Mouse (Mus musculus) embryonic facial prominence, embryonic 13.5 days (tissue): Measurements from ENCODE around the gene Ifitm3. TPM values are rescaled to one million over a fixed set of nuclear protein-coding genes. Genes with fewer than 3 reads are reported as not detected.
"Not testable (repeated sequence)": the region's sequence is repeated elsewhere in the genome, so short reads cannot be mapped to it uniquely, and the experiment has no call there.

Experiments used
- ATAC-seq: fragments of 200-750 bp; cut with Nextera tagmentation; 2 replicates; pipeline ENCODE4 v1.8.0; 2017; ENCODE audit warnings: low read depth; ENCODE audit not compliant: insufficient number of reproducible peaks, insufficient read depth, low FRiP score, low TSS enrichment
- H3K27ac ChIP-seq: fragments of 300-500 bp; sonication (generic); 2 replicates; pipeline ENCODE4 v1.5.1; 2015; ENCODE audit warnings: moderate library complexity, mild to moderate bottlenecking, inconsistent platforms
- H3K27me3 ChIP-seq: fragments of 300-500 bp; sonication (generic); 2 replicates; pipeline ENCODE4 v1.6.1; 2015; ENCODE audit warnings: mild to moderate bottlenecking, inconsistent platforms
- H3K36me3 ChIP-seq: fragments of 300-500 bp; sonication (generic); 2 replicates; pipeline ENCODE4 v1.6.1; 2015; ENCODE audit warnings: mild to moderate bottlenecking, inconsistent platforms
- H3K4me1 ChIP-seq: fragments of 300-500 bp; sonication (generic); 2 replicates; pipeline ENCODE4 v1.6.1; 2015; ENCODE audit warnings: inconsistent platforms
- H3K4me2 ChIP-seq: fragments of 300-500 bp; sonication (generic); 2 replicates; pipeline ENCODE4 v1.6.1; 2015; ENCODE audit warnings: moderate library complexity, mild to moderate bottlenecking, inconsistent platforms
- H3K4me3 ChIP-seq: fragments of 300-500 bp; sonication (generic); 2 replicates; pipeline ENCODE4 v1.5.1; 2015; ENCODE audit warnings: mild to moderate bottlenecking, inconsistent platforms
- H3K9ac ChIP-seq: fragments of 300-500 bp; sonication (generic); 2 replicates; pipeline ENCODE4 v1.6.1; 2015; ENCODE audit warnings: mild to moderate bottlenecking, inconsistent platforms
- H3K9me3 ChIP-seq: fragments of 300-500 bp; sonication (generic); 2 replicates; pipeline ENCODE4 v1.6.1; 2016; ENCODE audit warnings: inconsistent platforms
- WGBS: fragments of 180-500 bp; shearing (Covaris S2); methylation state at CpG from one replicate; pipeline ENCODE4 v1.1.7; 2015; ENCODE audit warnings: mixed read lengths; 5-methylcytosine and 5-hydroxymethylcytosine counted together
- polyA plus RNA-seq: library from polyadenylated mRNA; unstranded; fragments of >200 nt; fragmentation: Nextera tagmentation; extraction: Ambion mirVana; gene quantifications from 2 replicates; pipeline ENCODE4 v1.2.1, GENCODE M21; 2015

The Ifitm3 gene
- polyA plus RNA-seq, 1 experiment from 2014 or later: 98.1 TPM

- H3K4me2 ChIP-seq: peak overlapping the region; percentile 53
- H3K27me3 ChIP-seq, H3K27ac ChIP-seq, H3K9me3 ChIP-seq, H3K36me3 ChIP-seq, H3K4me3 ChIP-seq, ATAC-seq, H3K9ac ChIP-seq: not testable (repeated sequence)
- 37% methylated on average over 3 of the region's 3 CpGs for WGBS
- H3K4me1 ChIP-seq: peaks cover 41% of the 10 kb centered on the region
These were observed 41.9 kb downstream of the Ifitm3 start for GRCm38 (mm10) chr7:140968710-140969109.

- Histone ChIP-seq H3K4me3 (peak overlapping the region; percentile 27), H3K36me3 (no peaks in the 10 kb centered on the region), H3K27me3 (no peaks in the 10 kb centered on the region), H3K4me1 (peaks cover 35% of the 10 kb centered on the region), H3K9ac (no peak overlapping the region), H3K9me3 (no peaks in the 10 kb centered on the region), H3K27ac (peak overlapping the region; percentile 85), H3K4me2 (peak overlapping the region; percentile 53)
- WGBS: 8% methylated on average over 14 of the region's 14 CpGs
- peak; percentile 61; the same call in 1 of the 2 replicates for ATAC-seq
These were observed 42.5 kb downstream of the Ifitm3 start for GRCm38 (mm10) chr7:140967862-140968591.

GRCm38 (mm10) chr7:140966921-140967320 is 43.6 kb downstream of the Ifitm3 start, which contains the start of gene Ifitm1:
Gene Ifitm1 (plus strand): TSS chr7:140967221.
- Histone ChIP-seq H3K4me1 (peaks cover 33% of the 10 kb centered on the region), H3K9me3 (no peaks in the 10 kb centered on the region), H3K4me2 (peak within 1 kb of the TSS; percentile 53), H3K4me3 (peak within 1 kb of the TSS; percentile 27), H3K36me3 (no peaks in the 10 kb centered on the region), H3K9ac (no peak within 1 kb of the TSS), H3K27me3 (no peaks in the 10 kb centered on the region), H3K27ac (peak within 1 kb of the TSS; percentile 85)
- WGBS: 85% methylated on average over 4 of the region's 4 CpGs
- no peak for ATAC-seq

- no peak overlapping the region for H3K9ac ChIP-seq
- ATAC-seq: no peak
- H3K4me3 ChIP-seq: no peak overlapping the region
- H3K9me3 ChIP-seq: no peaks in the 10 kb centered on the region
- WGBS: 68% methylated on average over 2 of the region's 2 CpGs
- H3K36me3 ChIP-seq: no peaks in the 10 kb centered on the region
- H3K27ac ChIP-seq: no peak overlapping the region
- H3K4me1 ChIP-seq: peaks cover 16% of the 10 kb centered on the region
- no peaks in the 10 kb centered on the region for H3K27me3 ChIP-seq
- no peak overlapping the region for H3K4me2 ChIP-seq
These were observed 47.8 kb downstream of the Ifitm3 start for GRCm38 (mm10) chr7:140962733-140963132.

- Histone ChIP-seq H3K9ac (no peak overlapping the region), H3K27me3 (no peaks in the 10 kb centered on the region), H3K4me2 (no peak overlapping the region), H3K36me3 (no peaks in the 10 kb centered on the region), H3K27ac (no peak overlapping the region), H3K9me3 (no peaks in the 10 kb centered on the region), H3K4me1 (peaks cover 16% of the 10 kb centered on the region), H3K4me3 (no peak overlapping the region)
- WGBS: 54% methylated on average over 2 of the region's 2 CpGs
- ATAC-seq: no peak
These were observed 49.2 kb downstream of the Ifitm3 start for GRCm38 (mm10) chr7:140961416-140961815.

- H3K9ac ChIP-seq: no peak overlapping the region
- no peak overlapping the region for H3K4me3 ChIP-seq
- H3K4me2 ChIP-seq: no peak overlapping the region
- H3K9me3 ChIP-seq: no peaks in the 10 kb centered on the region
- no peak for ATAC-seq
- no peaks in the 10 kb centered on the region for H3K27me3 ChIP-seq
- peaks cover 17% of the 10 kb centered on the region for H3K4me1 ChIP-seq
- H3K36me3 ChIP-seq: no peaks in the 10 kb centered on the region
- WGBS: 75% methylated on average over 5 of the region's 5 CpGs
- H3K27ac ChIP-seq: no peak overlapping the region
These were observed 50.5 kb downstream of the Ifitm3 start for GRCm38 (mm10) chr7:140960026-140960425.

Other genes with a start within 250 kb of the Ifitm3 start
- gene Cyp2e1, start 247.0 kb downstream of the Ifitm3 start, polyA plus RNA-seq: not detected in 2 replicates
- 0.23 TPM in 1 of 2 replicates, not detected in the other for gene Syce1, start 222.9 kb downstream of the Ifitm3 start, polyA plus RNA-seq
- 1.7 and 2.1 TPM in 2 replicates for gene Zfp941, start 188.6 kb downstream of the Ifitm3 start, polyA plus RNA-seq
- 4.2 and 5.3 TPM in 2 replicates for gene Urah, start 175.8 kb downstream of the Ifitm3 start, polyA plus RNA-seq
- gene Scgb1c1, start 165.2 kb downstream of the Ifitm3 start, polyA plus RNA-seq: not detected in 2 replicates
- 0.25 TPM in 1 of 2 replicates, not detected in the other for gene Odf3, start 163.0 kb downstream of the Ifitm3 start, polyA plus RNA-seq
- gene Gm45785, start 154.4 kb downstream of the Ifitm3 start, polyA plus RNA-seq: not detected in 2 replicates
- 72.4 and 72.6 TPM in 2 replicates for gene Ric8a, start 153.8 kb downstream of the Ifitm3 start, polyA plus RNA-seq
- 56.4 and 68.1 TPM in 2 replicates for gene Bet1l, start 153.2 kb downstream of the Ifitm3 start, polyA plus RNA-seq
- gene Psmd13, start 128.8 kb downstream of the Ifitm3 start, polyA plus RNA-seq: 237 and 261 TPM in 2 replicates
- gene Sirt3, start 128.5 kb downstream of the Ifitm3 start, polyA plus RNA-seq: 24.8 and 28.9 TPM in 2 replicates
- gene Cox8b, start 110.3 kb downstream of the Ifitm3 start, polyA plus RNA-seq: 1.2 and 1.9 TPM in 2 replicates
- gene Nlrp6, start 89.9 kb downstream of the Ifitm3 start, polyA plus RNA-seq: 0.20 and 0.30 TPM in 2 replicates
- 25.1 and 25.7 TPM in 2 replicates for gene Pgghg, start 69.4 kb downstream of the Ifitm3 start, polyA plus RNA-seq
- 32.4 and 56.7 TPM in 2 replicates for gene Ifitm5, start 60.5 kb downstream of the Ifitm3 start, polyA plus RNA-seq
- gene Gm45717, start 54.8 kb downstream of the Ifitm3 start, polyA plus RNA-seq: 1.1 TPM in 1 of 2 replicates, not detected in the other
- 1,314 and 1,591 TPM in 2 replicates for gene Ifitm2, start 54.8 kb downstream of the Ifitm3 start, polyA plus RNA-seq
- gene Ifitm1, start 43.5 kb downstream of the Ifitm3 start, polyA plus RNA-seq: 91.5 and 101 TPM in 2 replicates
- 0.45 TPM in 1 of 2 replicates, not detected in the other for gene Ifitm6, start 7.2 kb upstream of the Ifitm3 start, polyA plus RNA-seq
- gene Gm17387, start 18.4 kb upstream of the Ifitm3 start, polyA plus RNA-seq: not detected in 2 replicates
- 26.4 and 27.4 TPM in 2 replicates for gene B4galnt4, start 50.3 kb upstream of the Ifitm3 start, polyA plus RNA-seq
- gene Pkp3, start 67.4 kb upstream of the Ifitm3 start, polyA plus RNA-seq: 36.1 and 46.2 TPM in 2 replicates
- gene Sigirr, start 89.8 kb upstream of the Ifitm3 start, polyA plus RNA-seq: 2.4 and 3.8 TPM in 2 replicates
- gene Ano9, start 107.0 kb upstream of the Ifitm3 start, polyA plus RNA-seq: 5.2 TPM in 2 replicates
- gene Ptdss2, start 111.6 kb upstream of the Ifitm3 start, polyA plus RNA-seq: 70.8 and 76.0 TPM in 2 replicates
- 111 and 118 TPM in 2 replicates for gene Rnh1, start 162.1 kb upstream of the Ifitm3 start, polyA plus RNA-seq
- gene Hras, start 183.2 kb upstream of the Ifitm3 start, polyA plus RNA-seq: 99.8 and 110 TPM in 2 replicates
- 11.6 and 13.3 TPM in 2 replicates for gene Lrrc56, start 183.4 kb upstream of the Ifitm3 start, polyA plus RNA-seq
- gene Lmntd2, start 203.3 kb upstream of the Ifitm3 start, polyA plus RNA-seq: 2.8 and 3.4 TPM in 2 replicates
- 32.9 and 40.0 TPM in 2 replicates for gene Rassf7, start 205.1 kb upstream of the Ifitm3 start, polyA plus RNA-seq
- gene Phrf1, start 218.0 kb upstream of the Ifitm3 start, polyA plus RNA-seq: 78.5 and 82.0 TPM in 2 replicates